Mouse (Mus musculus): ENCODE data around the gene Hist1h2ab. TPM values are rescaled to one million over a fixed set of nuclear protein-coding genes. Genes with fewer than 3 reads are reported as not detected.
"Not testable (repeated sequence)": the region's sequence is repeated elsewhere in the genome, so short reads cannot be mapped to it uniquely, and the experiment has no call there.

The Hist1h2ab gene
- polyA plus RNA-seq, 1 experiment from 2014 or later = 0.40 TPM

GRCm38 (mm10) chr13:23716261-23717042 lies 34.5 kb upstream of the Hist1h2ab start:
- ChIA-PET CTCF (no interaction called here), POLR2A (no interaction called here)
- H3K27me3 ChIP-seq = no peaks in the 10 kb centered on the region
- ATAC-seq = no peak
- no peak for DNase-seq (ENCODE audit: low read depth, low spot score)
- no peak for TF ChIP-seq CTCF (IDR thresholded peaks at IDR 0.05)
- in situ Hi-C loops (cut with MboI; ENCODE audit: low pct_unique_long_range_greater_than_20kb) = no loop called here

- in situ Hi-C loops (cut with MboI; ENCODE audit: low pct_unique_long_range_greater_than_20kb) = no loop called here
- ChIA-PET POLR2A (no interaction called here), CTCF (interaction anchor here (1.1 to 1.5 kb wide), 2 partner anchors 13 to 16 kb away, joined by 4 read pairs; no protein-coding TSS in a partner anchor)
- no peak for DNase-seq (ENCODE audit: low read depth, low spot score)
- ATAC-seq = no peak
- H3K27me3 ChIP-seq = no peaks in the 10 kb centered on the region
- no peak for TF ChIP-seq CTCF (IDR thresholded peaks at IDR 0.05)
Measured at GRCm38 (mm10) chr13:23717176-23717575, 33.8 kb upstream of the Hist1h2ab start.

GRCm38 (mm10) chr13:23717593-23718245 lies 33.2 kb upstream of the Hist1h2ab start:
- POLR2A ChIA-PET; DNase-seq (ENCODE audit: low read depth, low spot score); ATAC-seq; in situ Hi-C loops (cut with MboI; ENCODE audit: low pct_unique_long_range_greater_than_20kb); H3K27me3 ChIP-seq: not testable (repeated sequence)
- CTCF ChIA-PET = interaction anchor here (1.1 to 1.5 kb wide), 3 partner anchors 8 to 16 kb away, joined by 3 to 4 read pairs (median 4); no protein-coding TSS in a partner anchor

GRCm38 (mm10) chr13:23724239-23724638 lies 26.7 kb upstream of the Hist1h2ab start:
- in situ Hi-C loops (cut with MboI; ENCODE audit: low pct_unique_long_range_greater_than_20kb) = no loop called here
- H3K27me3 ChIP-seq = no peaks in the 10 kb centered on the region
- DNase-seq (ENCODE audit: low read depth, low spot score) (no peak), ATAC-seq (no peak)
- ChIA-PET POLR2A (no interaction called here), CTCF (interaction anchor here (0.8 to 1.1 kb wide), 2 partner anchors 10 to 12 kb away, joined by 3 read pairs; no protein-coding TSS in a partner anchor)
- no peak for TF ChIP-seq CTCF (IDR thresholded peaks at IDR 0.05)

- CTCF ChIA-PET = interaction anchor here (1.0 kb wide), 1 partner anchor 23 kb away, joined by 3 read pairs; no protein-coding TSS in a partner anchor
- POLR2A ChIA-PET = no interaction called here
- no peaks in the 10 kb centered on the region for H3K27me3 ChIP-seq
- in situ Hi-C loops (cut with MboI; ENCODE audit: low pct_unique_long_range_greater_than_20kb) = loop anchor here (25.0 kb wide), 1 partner anchor 288 kb away; no protein-coding TSS in a partner anchor
- ATAC-seq (no peak), DNase-seq (ENCODE audit: low read depth, low spot score) (no peak)
- TF ChIP-seq CTCF (IDR thresholded peaks at IDR 0.05) = no peak
Measured at GRCm38 (mm10) chr13:23725213-23725612, 25.7 kb upstream of the Hist1h2ab start.

- DNase-seq (ENCODE audit: low read depth, low spot score) (no peak), ATAC-seq (no peak)
- H3K27me3 ChIP-seq = no peaks in the 10 kb centered on the region
- TF ChIP-seq CTCF (IDR thresholded peaks at IDR 0.05) = no peak
- in situ Hi-C loops (cut with MboI; ENCODE audit: low pct_unique_long_range_greater_than_20kb) = loop anchor here (25.0 kb wide), 1 partner anchor 291 kb away; no protein-coding TSS in a partner anchor
- ChIA-PET POLR2A (no interaction called here), CTCF (interaction anchor here (3.3 kb wide), 1 partner anchor 27 kb away, joined by 23 read pairs; no protein-coding TSS in a partner anchor)
Measured at GRCm38 (mm10) chr13:23728472-23729191, 22.3 kb upstream of the Hist1h2ab start.

- in situ Hi-C loops (cut with MboI; ENCODE audit: low pct_unique_long_range_greater_than_20kb) = loop anchor here (25.0 kb wide), 1 partner anchor 292 kb away; no protein-coding TSS in a partner anchor
- ATAC-seq = no peak
- DNase-seq (ENCODE audit: low read depth, low spot score) = no peak
- TF ChIP-seq CTCF (IDR thresholded peaks at IDR 0.05) = no peak
- POLR2A ChIA-PET = no interaction called here
- no peaks in the 10 kb centered on the region for H3K27me3 ChIP-seq
- CTCF ChIA-PET = interaction anchor here (3.3 to 4.6 kb wide), 2 partner anchors 21 to 28 kb away, joined by 21 to 23 read pairs; no protein-coding TSS in a partner anchor
Measured at GRCm38 (mm10) chr13:23729192-23729525, 21.8 kb upstream of the Hist1h2ab start.

GRCm38 (mm10) chr13:23729706-23730105 lies 21.2 kb upstream of the Hist1h2ab start:
- TF ChIP-seq CTCF (IDR thresholded peaks at IDR 0.05) = no peak
- CTCF ChIA-PET = interaction anchor here (3.3 to 4.6 kb wide), 2 partner anchors 21 to 28 kb away, joined by 21 to 23 read pairs; no protein-coding TSS in a partner anchor
- ATAC-seq (no peak), DNase-seq (ENCODE audit: low read depth, low spot score) (no peak)
- in situ Hi-C loops (cut with MboI; ENCODE audit: low pct_unique_long_range_greater_than_20kb) = loop anchor here (10.0 to 25.0 kb wide), 2 partner anchors 105 to 292 kb away; partner anchors contain the start of genes Hist1h1e and Hist1h2be
- no peaks in the 10 kb centered on the region for H3K27me3 ChIP-seq
- POLR2A ChIA-PET = interaction anchor here (0.7 to 0.8 kb wide), 2 partner anchors 17 to 40 kb away, joined by 3 read pairs; no protein-coding TSS in a partner anchor

GRCm38 (mm10) chr13:23730479-23730878 lies 20.4 kb upstream of the Hist1h2ab start:
- TF ChIP-seq CTCF (IDR thresholded peaks at IDR 0.05) = no peak
- in situ Hi-C loops (cut with MboI; ENCODE audit: low pct_unique_long_range_greater_than_20kb) = loop anchor here (10.0 to 25.0 kb wide), 2 partner anchors 106 to 293 kb away; partner anchors contain the start of genes Hist1h1e and Hist1h2be
- DNase-seq (ENCODE audit: low read depth, low spot score) (peak; percentile 91), ATAC-seq (peak; percentile 82)
- POLR2A ChIA-PET = interaction anchor here (0.6 to 1.2 kb wide), 3 partner anchors 30 to 41 kb away, joined by 3 to 4 read pairs (median 3); no protein-coding TSS in a partner anchor
- no peaks in the 10 kb centered on the region for H3K27me3 ChIP-seq
- CTCF ChIA-PET = interaction anchor here (3.3 to 4.6 kb wide), 2 partner anchors 22 to 29 kb away, joined by 21 to 23 read pairs; no protein-coding TSS in a partner anchor
